Mouse (Mus musculus): Measurements from ENCODE around the gene Itih1. TPM values are rescaled to one million over a fixed set of nuclear protein-coding genes. Genes with fewer than 3 reads are reported as not detected.

The Itih1 gene
- 0.05 and 0.09 TPM in 2 replicates for polyA plus RNA-seq (2015; fragmentation: Nextera tagmentation; extraction: Ambion mirVana)

DNA sequence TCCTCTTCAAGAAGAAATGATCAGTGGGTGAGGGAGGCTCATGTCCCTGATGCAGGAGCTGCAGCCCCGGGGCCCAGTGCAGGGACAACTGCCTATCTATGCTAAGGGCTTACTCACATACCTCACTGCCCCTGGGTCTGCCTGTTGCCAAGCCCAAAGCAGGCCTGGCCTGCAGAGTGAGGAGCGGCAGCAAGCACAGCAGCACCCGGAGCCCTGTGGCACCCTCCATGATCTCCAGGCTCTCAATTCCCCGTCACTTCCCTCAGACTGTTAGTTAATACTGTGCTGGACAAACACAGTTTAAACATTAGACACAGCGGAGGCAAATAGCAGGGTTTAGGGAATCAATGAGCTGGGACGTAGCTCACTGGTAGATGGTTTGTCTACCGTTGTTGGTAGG is at the start of gene Itih1:
Gene Itih1, minus strand, starts transcription at position 252 of the 400 bp plus-strand sequence.

DNA sequence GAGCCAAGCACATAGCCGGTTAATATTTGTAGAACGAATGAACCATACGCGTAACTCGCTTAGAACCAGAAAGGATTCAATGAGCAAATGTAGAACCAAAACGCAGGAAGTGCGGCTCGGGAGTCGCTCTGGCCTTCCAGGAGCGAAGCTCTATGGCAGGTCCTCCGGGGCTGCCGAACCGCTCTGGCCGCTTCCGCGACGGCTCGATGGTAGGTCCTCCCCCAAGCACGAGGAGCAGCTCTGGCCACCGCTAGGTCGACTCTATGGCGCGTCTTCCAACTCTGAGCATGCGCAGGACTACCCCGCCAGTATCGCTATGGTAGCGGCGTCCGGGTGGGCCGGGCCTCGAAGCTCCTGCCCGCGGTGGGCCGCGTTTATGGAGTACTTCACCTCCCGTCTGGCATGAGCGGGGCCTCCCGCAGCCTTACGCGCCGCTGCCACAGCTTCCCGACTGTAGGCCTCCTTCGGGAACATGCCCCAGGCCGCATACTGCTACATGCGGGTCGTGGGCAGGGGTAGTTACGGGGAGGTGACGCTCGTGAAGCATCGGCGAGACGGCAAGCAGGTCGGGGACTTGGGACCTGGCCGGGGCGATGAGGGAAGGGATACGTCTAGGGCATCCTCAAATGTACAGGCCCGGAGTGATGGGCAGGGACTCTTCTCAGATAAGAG is 8.2 kb upstream of the Itih1 start, which contains the start of gene Nek4:
Gene Nek4, plus strand, starts transcription at position 224 of the 672 bp plus-strand sequence.

DNA sequence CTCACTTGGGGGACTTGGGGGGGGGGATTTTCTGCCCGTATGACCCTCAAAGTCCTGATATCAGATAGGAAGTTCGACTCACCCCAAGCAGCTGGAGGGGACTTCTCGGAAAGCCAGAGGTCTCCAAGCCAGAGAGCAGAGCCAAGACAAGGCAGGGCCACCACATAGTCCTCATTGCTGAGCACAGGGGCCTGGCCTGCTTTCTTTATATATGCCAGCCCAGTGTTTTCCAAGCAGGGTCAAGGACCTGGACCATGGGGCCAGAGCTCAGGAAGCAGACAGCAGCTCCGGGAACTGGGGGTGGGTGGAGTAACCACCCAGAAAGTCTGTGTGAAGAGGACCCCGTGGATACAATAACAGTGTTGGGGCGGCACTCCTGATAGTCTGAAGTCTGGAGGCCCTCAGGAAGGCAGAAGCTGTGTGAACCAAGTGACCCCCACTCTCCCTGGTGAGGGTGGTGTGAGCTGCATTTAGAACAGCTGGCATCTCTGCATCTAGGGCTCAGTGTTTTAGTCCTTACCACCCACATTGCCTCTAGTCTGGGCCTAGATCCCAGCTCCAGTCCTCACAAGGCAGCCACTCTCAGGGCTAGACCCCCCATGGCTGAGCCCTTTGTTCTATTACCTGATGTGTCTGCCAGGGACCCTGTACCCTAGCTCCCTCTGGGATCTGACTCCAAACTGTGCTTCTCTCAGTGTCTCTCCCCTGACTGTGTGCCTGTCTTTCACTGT is 19.5 kb downstream of the Itih1 start, which contains the start of gene Itih3:
Gene Itih3, minus strand, starts transcription at position 386 of the 731 bp plus-strand sequence.

DNA sequence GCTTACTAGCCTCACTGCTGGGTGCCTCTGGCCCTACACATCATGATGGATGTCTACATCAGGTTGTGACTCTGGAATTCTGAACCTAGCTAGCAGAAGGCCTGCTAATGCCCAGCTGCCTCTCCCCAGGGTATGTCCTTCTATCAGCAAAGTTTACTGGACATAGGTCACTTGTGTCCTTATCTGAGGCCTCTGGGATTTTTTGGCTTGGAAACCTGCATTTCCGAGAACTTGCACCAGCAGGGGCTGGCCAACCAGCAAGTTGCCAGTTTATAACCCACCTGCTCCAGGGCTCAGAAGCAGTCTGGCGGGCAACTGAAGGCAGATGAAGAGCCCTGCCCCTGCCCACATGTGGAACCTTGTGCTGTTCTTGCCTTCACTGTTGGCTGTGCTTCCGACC is 56.9 kb downstream of the Itih1 start, which contains the start of gene Itih4:
Gene Itih4, plus strand, starts transcription at position 273 of the 400 bp plus-strand sequence.

Other genes with a start within 250 kb of the Itih1 start
- 6.0 and 7.3 TPM in 2 replicates for gene Sfmbt1, start 228.4 kb downstream of the Itih1 start, polyA plus RNA-seq (2015; fragmentation: Nextera tagmentation; extraction: Ambion mirVana)
- 10.4 and 12.3 TPM in 2 replicates for gene Tmem110, start 117.7 kb downstream of the Itih1 start, polyA plus RNA-seq (2015; fragmentation: Nextera tagmentation; extraction: Ambion mirVana)
- gene Mustn1, start 64.1 kb downstream of the Itih1 start, polyA plus RNA-seq (2015; fragmentation: Nextera tagmentation; extraction: Ambion mirVana): 238 and 249 TPM in 2 replicates
- 0.65 and 0.72 TPM in 2 replicates for gene Itih4, start 56.8 kb downstream of the Itih1 start, polyA plus RNA-seq (2015; fragmentation: Nextera tagmentation; extraction: Ambion mirVana)
- 1.4 and 2.1 TPM in 2 replicates for gene Itih3, start 19.5 kb downstream of the Itih1 start, polyA plus RNA-seq (2015; fragmentation: Nextera tagmentation; extraction: Ambion mirVana)
- 4.8 and 4.9 TPM in 2 replicates for gene Nek4, start 8.1 kb upstream of the Itih1 start, polyA plus RNA-seq (2015; fragmentation: Nextera tagmentation; extraction: Ambion mirVana)
- gene Glt8d1, start 58.1 kb upstream of the Itih1 start, polyA plus RNA-seq (2015; fragmentation: Nextera tagmentation; extraction: Ambion mirVana): 33.0 and 34.6 TPM in 2 replicates
- 380 and 384 TPM in 2 replicates for gene Spcs1, start 58.4 kb upstream of the Itih1 start, polyA plus RNA-seq (2015; fragmentation: Nextera tagmentation; extraction: Ambion mirVana)
- gene Pbrm1, start 75.8 kb upstream of the Itih1 start, polyA plus RNA-seq (2015; fragmentation: Nextera tagmentation; extraction: Ambion mirVana): 59.3 and 60.2 TPM in 2 replicates
- gene Gnl3, start 75.9 kb upstream of the Itih1 start, polyA plus RNA-seq (2015; fragmentation: Nextera tagmentation; extraction: Ambion mirVana): 54.7 and 56.1 TPM in 2 replicates
- gene Smim4, start 185.7 kb upstream of the Itih1 start, polyA plus RNA-seq (2015; fragmentation: Nextera tagmentation; extraction: Ambion mirVana): 82.9 and 83.3 TPM in 2 replicates
- 153 and 175 TPM in 2 replicates for gene Nt5dc2, start 187.8 kb upstream of the Itih1 start, polyA plus RNA-seq (2015; fragmentation: Nextera tagmentation; extraction: Ambion mirVana)
- 31.4 and 46.9 TPM in 2 replicates for gene Stab1, start 225.4 kb upstream of the Itih1 start, polyA plus RNA-seq (2015; fragmentation: Nextera tagmentation; extraction: Ambion mirVana)

Data from skeletal muscle tissue, postnatal 0 days (tissue).